Mouse (Mus musculus): Measurements from ENCODE around the gene Itga4. TPM values are rescaled to one million over a fixed set of nuclear protein-coding genes. Genes with fewer than 3 reads are reported as not detected.
A peak's percentile ranks its signal among the peaks of the same experiment; 100 is the strongest.

The Itga4 gene
- total RNA-seq (2021): 1 to 10 TPM; 3.2 to 4.2 TPM
- long read RNA-seq, experiment 1, partial matches to known transcripts: 0 of 1 reads
- long read RNA-seq, experiment 1, other reads (novel, unspliced or antisense): 1 of 1 reads
- long read RNA-seq, experiment 2: 0 reads

DNA sequence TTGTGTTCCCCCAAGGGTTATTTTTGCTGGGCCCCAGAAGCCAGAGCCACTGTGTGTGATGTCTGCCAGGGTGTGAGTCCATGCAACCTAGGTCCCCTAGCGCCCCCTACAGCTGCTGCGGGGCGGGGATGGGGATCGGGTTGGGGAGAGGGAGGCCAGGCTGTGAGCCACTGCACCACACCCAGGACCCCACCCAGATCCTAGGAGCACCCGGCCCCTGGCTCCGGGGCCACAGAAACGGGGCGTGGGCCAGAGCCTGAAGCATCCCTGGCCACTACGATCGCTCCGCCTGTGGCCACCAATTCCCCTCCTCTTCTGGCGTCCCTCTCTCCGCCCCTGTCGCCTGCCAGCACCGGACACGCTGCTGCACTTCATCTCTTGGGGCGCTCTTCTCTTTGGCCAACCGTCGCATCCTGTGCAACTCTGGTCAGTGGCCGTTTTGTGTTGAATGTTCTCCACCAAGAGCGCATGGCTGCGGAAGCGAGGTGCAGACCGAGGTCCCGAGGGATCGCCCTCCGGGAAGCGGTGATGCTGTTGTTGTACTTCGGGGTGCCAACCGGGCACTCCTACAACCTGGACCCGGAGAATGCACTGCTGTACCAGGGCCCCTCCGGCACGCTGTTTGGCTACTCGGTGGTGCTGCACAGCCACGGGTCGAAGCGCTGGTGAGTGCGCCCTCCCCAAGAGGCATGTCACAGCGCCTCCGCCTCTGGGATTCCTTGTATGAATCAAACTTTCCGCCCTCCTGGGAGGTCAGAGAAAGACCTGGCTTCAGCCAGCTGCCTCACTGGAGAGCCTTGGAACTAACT lies at the start of gene Itga4:
Itga4 (plus strand) TSS at position 235 of the 809 bp plus-strand sequence.
- intact Hi-C loops (cut with DNase I): loop anchor here (5.0 to 10.0 kb wide), 2 partner anchors 171 to 388 kb away; partner anchors contain the start of gene Ube2e3
- DNase-seq: peak; percentile 65 to 71

- DNase-seq: no peak
- intact Hi-C loops (cut with DNase I): no loop called here
Observed at GRCm38 (mm10) chr2:79206191-79206755, 49.0 kb upstream of the Itga4 start.

DNA sequence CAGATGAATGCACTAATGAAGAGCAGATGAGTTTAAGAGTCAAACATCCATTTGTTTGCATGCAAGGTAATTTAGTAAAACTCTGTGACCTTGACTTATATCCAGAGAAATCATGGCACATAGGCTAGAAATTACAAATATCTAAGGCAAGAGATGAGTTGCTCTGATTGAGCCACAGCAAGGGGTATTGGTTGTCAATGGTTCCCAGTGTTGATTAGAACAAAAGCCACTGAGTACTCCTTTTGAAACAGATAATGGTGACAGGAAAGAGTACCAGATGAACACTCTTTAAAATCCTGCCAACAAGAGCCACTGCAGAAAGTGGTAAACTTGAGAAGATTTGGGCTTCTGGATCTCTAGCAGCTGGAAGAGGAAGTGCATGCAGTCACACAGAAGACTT lies 40.2 kb upstream of the Itga4 start:
- DNase-seq: no peak
- intact Hi-C loops (cut with DNase I): no loop called here

DNA sequence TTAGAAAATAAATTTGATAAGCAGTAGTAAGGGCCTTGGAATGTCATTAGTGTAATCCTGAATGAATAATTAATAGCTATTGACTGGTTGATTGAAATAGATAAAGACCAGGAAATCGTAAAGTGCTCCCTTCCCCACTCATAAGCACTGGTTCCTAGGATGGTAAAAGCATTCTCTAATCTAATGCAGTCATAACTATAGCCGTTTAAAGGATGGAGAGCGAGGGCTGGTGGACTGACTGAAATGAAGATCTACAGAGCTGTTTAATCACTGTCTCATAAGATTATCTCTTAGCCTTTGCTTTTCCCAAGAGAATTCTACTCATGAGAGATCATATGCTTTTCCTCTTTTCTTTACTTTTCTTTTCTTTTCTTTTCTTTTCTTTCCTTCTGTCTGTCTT lies 39.7 kb upstream of the Itga4 start:
- no peak for DNase-seq
- intact Hi-C loops (cut with DNase I): no loop called here

GRCm38 (mm10) chr2:79224714-79225426 lies 30.4 kb upstream of the Itga4 start:
- no peak for DNase-seq
- intact Hi-C loops (cut with DNase I): no loop called here

GRCm38 (mm10) chr2:79227805-79228241 lies 27.4 kb upstream of the Itga4 start:
- intact Hi-C loops (cut with DNase I): no loop called here
- DNase-seq: no peak

GRCm38 (mm10) chr2:79231056-79231949 lies 23.9 kb upstream of the Itga4 start:
- no peak for DNase-seq
- intact Hi-C loops (cut with DNase I): no loop called here

DNA sequence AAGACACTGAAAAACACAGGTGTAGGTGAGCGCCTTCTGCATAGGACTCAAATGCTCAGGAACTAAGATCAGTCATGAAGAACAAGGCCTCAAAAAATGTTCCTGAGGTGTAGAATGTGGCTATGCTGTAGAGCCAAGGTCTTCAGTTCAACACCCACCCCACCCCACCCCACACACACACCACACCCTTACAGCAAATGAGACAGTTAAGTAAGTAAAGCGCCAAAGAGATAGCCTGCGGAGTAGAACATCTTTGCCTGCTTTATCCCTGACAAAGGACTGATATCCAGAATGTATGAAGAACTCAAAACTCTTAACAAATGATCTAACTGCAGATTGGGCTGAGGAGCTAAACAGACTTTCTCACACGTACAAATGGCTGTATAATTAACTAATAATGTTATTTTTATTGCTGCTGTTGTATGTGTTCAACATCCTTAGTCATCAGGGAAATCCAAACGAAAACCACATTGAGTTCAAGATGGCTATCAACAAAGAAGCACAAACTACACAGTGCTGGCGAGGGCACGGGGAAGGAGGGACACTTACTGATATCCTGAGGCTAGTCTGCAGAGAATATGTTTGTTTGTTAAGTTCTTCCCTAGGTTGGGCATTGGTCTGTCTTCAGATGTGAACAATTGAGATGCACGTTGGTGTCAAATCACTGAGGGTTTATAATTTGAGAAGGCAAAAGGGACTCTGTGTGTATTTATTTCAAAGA lies 19.3 kb upstream of the Itga4 start:
- no peak for DNase-seq
- intact Hi-C loops (cut with DNase I): no loop called here

DNA sequence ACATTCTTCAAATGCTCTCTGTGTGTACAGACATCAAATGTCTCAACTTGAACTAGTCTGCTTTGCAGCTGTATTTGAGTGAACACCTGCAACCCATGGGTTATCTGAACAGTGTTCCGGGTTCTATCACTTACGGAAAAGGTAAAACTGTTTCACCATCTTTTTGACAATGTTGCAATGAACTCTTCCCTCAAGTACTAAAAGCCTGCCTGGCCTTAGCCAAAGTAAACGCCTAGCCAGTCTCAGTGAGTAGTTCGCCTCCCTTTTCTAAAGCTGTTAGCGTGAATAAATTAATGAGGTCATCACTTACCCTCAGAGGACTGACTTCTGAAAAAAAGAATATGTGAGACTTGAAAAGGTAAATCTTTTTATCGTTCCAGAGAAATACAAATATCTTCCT lies 18.0 kb upstream of the Itga4 start:
- intact Hi-C loops (cut with DNase I): no loop called here
- no peak for DNase-seq

- intact Hi-C loops (cut with DNase I): no loop called here
- DNase-seq: no peak
Observed at GRCm38 (mm10) chr2:79244276-79244675, 10.9 kb upstream of the Itga4 start.

DNA sequence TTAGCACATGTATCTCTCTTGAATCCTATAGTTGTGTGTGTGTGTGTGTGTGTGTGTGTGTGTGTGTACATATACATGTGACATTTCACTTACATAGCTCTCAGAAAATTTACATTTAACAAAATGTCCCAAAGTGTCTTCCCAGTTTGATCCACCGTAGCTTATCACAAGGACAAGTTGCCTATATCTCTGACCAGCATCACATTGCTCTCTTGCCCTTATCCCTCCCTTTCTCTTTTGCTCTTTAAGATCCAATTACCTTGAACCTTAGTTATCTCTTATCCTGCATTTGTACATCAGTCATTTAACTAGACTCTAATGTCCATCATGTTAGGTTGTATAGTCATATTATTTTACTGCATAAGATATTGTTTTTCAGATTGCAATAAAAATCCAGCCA lies 10.5 kb upstream of the Itga4 start:
- no peak for DNase-seq
- intact Hi-C loops (cut with DNase I): no loop called here

- intact Hi-C loops (cut with DNase I): no loop called here
- no peak for DNase-seq
Observed at GRCm38 (mm10) chr2:79248283-79248682, 6.9 kb upstream of the Itga4 start.

- intact Hi-C loops (cut with DNase I): loop anchor here (10.0 kb wide), 1 partner anchor 166 kb away; no protein-coding TSS in a partner anchor
- no peak for DNase-seq
Observed at GRCm38 (mm10) chr2:79250510-79250909, 4.7 kb upstream of the Itga4 start.

GRCm38 (mm10) chr2:79253754-79254197 lies 1.4 kb upstream of the Itga4 start:
- no peak for DNase-seq
- intact Hi-C loops (cut with DNase I): loop anchor here (10.0 kb wide), 1 partner anchor 169 kb away; no protein-coding TSS in a partner anchor

- no peak for DNase-seq
- intact Hi-C loops (cut with DNase I): loop anchor here (5.0 to 10.0 kb wide), 2 partner anchors 170 to 387 kb away; partner anchors contain the start of gene Ube2e3
Observed at GRCm38 (mm10) chr2:79254588-79255191, 536 bp upstream of the Itga4 start.

GRCm38 (mm10) chr2:79256001-79256339 lies 744 bp downstream of the Itga4 start:
- DNase-seq: no peak
- intact Hi-C loops (cut with DNase I): loop anchor here (5.0 to 10.0 kb wide), 2 partner anchors 171 to 389 kb away; partner anchors contain the start of gene Ube2e3

DNA sequence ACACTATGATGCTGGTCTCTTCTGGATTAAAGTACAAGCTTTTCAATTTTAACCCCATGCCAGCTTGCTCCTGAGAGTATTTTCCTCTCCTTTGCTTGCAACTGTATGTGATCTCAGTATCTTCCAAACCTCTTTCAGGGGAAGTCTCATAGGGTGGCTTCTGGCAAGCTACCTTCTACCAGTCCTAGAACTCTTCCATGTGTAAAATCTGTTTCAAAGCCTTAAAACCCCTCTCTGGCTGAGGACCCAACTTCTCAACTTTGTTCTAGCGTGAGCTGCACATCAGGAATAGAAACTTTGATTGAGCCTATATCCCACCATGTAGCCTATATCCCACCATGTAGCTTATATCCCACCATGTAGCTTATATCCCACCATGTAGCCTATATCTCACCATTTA lies 1.1 kb downstream of the Itga4 start:
- intact Hi-C loops (cut with DNase I): loop anchor here (5.0 to 10.0 kb wide), 2 partner anchors 172 to 389 kb away; partner anchors contain the start of gene Ube2e3
- DNase-seq: no peak

GRCm38 (mm10) chr2:79256880-79257279 lies 1.7 kb downstream of the Itga4 start:
- intact Hi-C loops (cut with DNase I): loop anchor here (5.0 to 10.0 kb wide), 2 partner anchors 172 to 390 kb away; partner anchors contain the start of gene Ube2e3
- no peak for DNase-seq

Data from heart, postnatal 14 days (tissue).